Mouse (Mus musculus) spleen, adult 2 months (tissue): ENCODE measurements around the gene Gm28043.

Source experiments
- CTCF ChIP-seq: fragments of 200-500 bp; IDR thresholded peaks from 2 replicates; pipeline ENCODE4 v1.5.1; 2011; ENCODE audit warnings: mild to moderate bottlenecking, inconsistent platforms; ENCODE audit not compliant: insufficient read depth, insufficient read length, insufficient replicate concordance; ENCODE audit errors: extremely low read depth
- POLR2A ChIP-seq: fragments of 200-500 bp; IDR thresholded peaks from 2 replicates; pipeline ENCODE4 v1.6.1; 2011; ENCODE audit warnings: low read depth, low read length, inconsistent platforms

GRCm38 (mm10) chr17:29673325-29673724, 58.6 kb downstream of the Gm28043 start:
- TF ChIP-seq CTCF (no peak), POLR2A (no peak)
